Mouse (Mus musculus) CH12.LX (cell line): ENCODE results near the gene Nradd. TPM values are rescaled to one million over a fixed set of nuclear protein-coding genes. Genes with fewer than 3 reads are reported as not detected.

ENCODE experiments used
- DNase-seq: peaks from one replicate; pipeline ENCODE4 v3.0.0-alpha.2; 2013; ENCODE audit errors: extremely low read depth
- H3K27ac ChIP-seq: 2 replicates; pipeline ENCODE4 v1.5.1; 2012; ENCODE audit warnings: low read depth, mild to moderate bottlenecking, control low read depth, moderate library complexity; ENCODE audit not compliant: insufficient read depth
- H3K27me3 ChIP-seq: replicated peaks from 2 replicates; pipeline ENCODE3; 2012; ENCODE audit warnings: inconsistent platforms
- H3K36me3 ChIP-seq, 2 experiments: replicated peaks in 1 of 2; 2 replicates each; pipeline versions ENCODE3 to v1.6.1; 2012; ENCODE audit warnings: inconsistent platforms in 1 of 2, low read length in 1 of 2, mild to moderate bottlenecking in 1 of 2, mixed read lengths in 1 of 2, moderate library complexity in 1 of 2; ENCODE audit not compliant: control insufficient read depth in 1 of 2, insufficient read depth in 1 of 2
- H3K4me1 ChIP-seq, 2 experiments: 2 replicates each; pipeline ENCODE4 v1.6.1; 2012; ENCODE audit warnings: inconsistent platforms in 1 of 2, moderate library complexity in 1 of 2; ENCODE audit not compliant: insufficient read depth in 2 of 2, control insufficient read depth in 1 of 2
- H3K4me2 ChIP-seq: 2 replicates; pipeline ENCODE4 v1.6.1; 2012; ENCODE audit warnings: low read depth, mild to moderate bottlenecking, control low read depth; ENCODE audit not compliant: poor library complexity, insufficient read depth, severe bottlenecking
- H3K4me3 ChIP-seq, 3 experiments: fragments of 150-350 bp in 1 of 3; sonication (generic) in 1 of 3; replicated peaks in 1 of 3; 2 replicates each; pipeline versions ENCODE3 to v1.5.1; 2011 to 2012; ENCODE audit warnings: low read depth in 2 of 3, low read length in 2 of 3, mild to moderate bottlenecking in 2 of 3, moderate library complexity in 2 of 3, control low read depth in 1 of 3, improper control_type of control experiment in 1 of 3, inconsistent platforms in 1 of 3, mixed read lengths in 1 of 3; ENCODE audit not compliant: poor library complexity in 1 of 3
- H3K79me2 ChIP-seq: replicated peaks from 2 replicates; pipeline ENCODE4 v1.6.1; 2012; ENCODE audit warnings: mild to moderate bottlenecking, moderate library complexity; ENCODE audit not compliant: control insufficient read depth, poor library complexity, insufficient read depth, severe bottlenecking; ENCODE audit errors: extremely low read depth
- H3K9ac ChIP-seq: 2 replicates; pipeline ENCODE4 v1.6.1; 2012; ENCODE audit warnings: low read depth, mild to moderate bottlenecking, control low read depth, moderate library complexity; ENCODE audit not compliant: insufficient read depth
- H3K9me3 ChIP-seq: replicated peaks from 2 replicates; pipeline ENCODE3; 2012; ENCODE audit warnings: low read length, inconsistent platforms, mixed read lengths
- E2F4 ChIP-seq: IDR thresholded peaks from 2 replicates; pipeline ENCODE4 v1.6.1; 2011; ENCODE audit warnings: low read depth, low read length, improper control_type of control experiment; ENCODE audit not compliant: insufficient replicate concordance
- GABPA ChIP-seq: IDR thresholded peaks from 2 replicates; pipeline ENCODE4 v1.6.1; 2012; ENCODE audit warnings: low read depth, low read length, improper control_type of control experiment, inconsistent platforms; ENCODE audit not compliant: insufficient replicate concordance
- JUND ChIP-seq: conservative IDR thresholded peaks from 2 replicates; pipeline ENCODE4 v1.6.1; 2011; ENCODE audit warnings: low read depth, low read length, improper control_type of control experiment
- MEF2A ChIP-seq: IDR thresholded peaks from 2 replicates; pipeline ENCODE4 v1.6.1; 2014; ENCODE audit warnings: low read depth, mild to moderate bottlenecking, inconsistent platforms, low read length, improper control_type of control experiment, borderline replicate concordance
- SMC3 ChIP-seq: IDR thresholded peaks from 2 replicates; pipeline ENCODE4 v1.6.1; 2011; ENCODE audit warnings: low read depth, low read length, improper control_type of control experiment
- TBP ChIP-seq: conservative IDR thresholded peaks from 2 replicates; pipeline ENCODE4 v1.6.1; 2011; ENCODE audit warnings: low read depth, low read length, improper control_type of control experiment
- UBTF ChIP-seq: IDR thresholded peaks from 2 replicates; pipeline ENCODE4 v1.6.1; 2012; ENCODE audit warnings: low read depth, mild to moderate bottlenecking, inconsistent platforms, low read length, improper control_type of control experiment, moderate library complexity
- ZC3H11A ChIP-seq: IDR thresholded peaks from 2 replicates; pipeline ENCODE4 v1.6.1; 2012; ENCODE audit warnings: low read depth, mild to moderate bottlenecking, inconsistent platforms, low read length, improper control_type of control experiment
- ZKSCAN1 ChIP-seq: IDR thresholded peaks from 2 replicates; pipeline ENCODE4 v1.6.1; 2012; ENCODE audit warnings: low read depth, inconsistent platforms, low read length, improper control_type of control experiment, borderline replicate concordance
- dilution Hi-C: fragments of 300-500 bp; cut with MboI; formaldehyde crosslinking; loops from 2 replicates; pipeline ENCODE4 v1.14.3; 2020; ENCODE audit warnings: low sequenced_read_pairs; ENCODE audit not compliant: extremely low pct_unique_long_range_greater_than_20kb, extremely low pct_ligation_motif_present
- in situ Hi-C: fragments of 300-500 bp; cut with MboI; formaldehyde crosslinking; loops from 3 replicates; pipeline ENCODE4 v1.14.3; 2019; ENCODE audit warnings: low sequenced_read_pairs, low pct_ligation_motif_present, low pct_unique_long_range_greater_than_20kb, mixed read lengths
- polyA plus RNA-seq: library from polyadenylated mRNA; unstranded; fragments of >175 nt; gene quantifications from 2 replicates; pipeline ENCODE4 v1.2.1, GENCODE M21; 2012; ENCODE audit warnings: low read depth; ENCODE audit not compliant: insufficient read length
- total RNA-seq, 2 experiments: library from RNA; depleted of rRNA; stranded (reverse); fragments of 300-350 nt in 1 of 2; fragments of >200 nt in 1 of 2; gene quantifications; 2 replicates each; pipeline ENCODE4 v1.2.3; 2012 to 2014

The Nradd gene
- total and polyA plus RNA-seq, 3 experiments, result 8.9 to 18.4 (median 15.8) TPM

GRCm38 (mm10) chr9:110655651-110656007 lies 31.4 kb upstream of the Nradd start:
- Histone ChIP-seq H3K79me2 (peaks cover 24% of the 10 kb centered on the region), H3K27ac (no peak overlapping the region), H3K4me2 (peak overlapping the region; percentile 41), H3K4me1 (peaks cover 23 to 72% of the 10 kb centered on the region in 2 experiments), H3K36me3 (peaks cover 0 to 12% of the 10 kb centered on the region in 2 experiments), H3K27me3 (no peaks in the 10 kb centered on the region), H3K9me3 (no peaks in the 10 kb centered on the region), H3K4me3 (peak overlapping the region; percentile 15 to 69 (median 67)), H3K9ac (0 out of 2 replicates have a peak overlapping the region, but pooled peaks have one; percentile 5)
- dilution Hi-C loops, result no loop called here
- TF ChIP-seq GABPA (no peak), ZKSCAN1 (no peak), ZC3H11A (no peak), MEF2A (no peak)
- no peak for DNase-seq
- in situ Hi-C loops, result no loop called here

- H3K9ac ChIP-seq, result peak overlapping the region; percentile 26; the same call in 1 of the 2 replicates
- peak overlapping the region; percentile 69 for H3K4me2 ChIP-seq
- H3K9me3 ChIP-seq, result no peaks in the 10 kb centered on the region
- no peaks in the 10 kb centered on the region for H3K27me3 ChIP-seq
- in situ Hi-C loops (no loop called here), dilution Hi-C loops (no loop called here)
- peak overlapping the region in 1 of 3 experiments; percentile 79 for H3K4me3 ChIP-seq
- H3K79me2 ChIP-seq, result peaks cover 18% of the 10 kb centered on the region
- H3K4me1 ChIP-seq, result peaks cover 23 to 70% of the 10 kb centered on the region in 2 experiments
- peaks cover 0 to 16% of the 10 kb centered on the region in 2 experiments for H3K36me3 ChIP-seq
- TF ChIP-seq JUND, result no peak
- TF ChIP-seq E2F4, result no peak
- no peak for TF ChIP-seq UBTF
- no peak for TF ChIP-seq TBP
- no peak for TF ChIP-seq SMC3
- H3K27ac ChIP-seq, result no peak overlapping the region
- no peak for DNase-seq
Observed at GRCm38 (mm10) chr9:110654726-110655650, 30.7 kb upstream of the Nradd start.
